Mouse (Mus musculus) spleen, embryonic (tissue): Measurements from ENCODE around the gene Lrtm2.

Experiments used
- CTCF ChIA-PET: fragments of 350-600 bp; sonication (Branson Sonifier 250); formaldehyde crosslinking; loops from one replicate; lab custom pipeline; 2022; lab: Charles Lee

The Lrtm2 gene

GRCm38 (mm10) chr6:119280761-119281160 lies 49.8 kb downstream of the Lrtm2 start:
- CTCF ChIA-PET, result no interaction called here

DNA sequence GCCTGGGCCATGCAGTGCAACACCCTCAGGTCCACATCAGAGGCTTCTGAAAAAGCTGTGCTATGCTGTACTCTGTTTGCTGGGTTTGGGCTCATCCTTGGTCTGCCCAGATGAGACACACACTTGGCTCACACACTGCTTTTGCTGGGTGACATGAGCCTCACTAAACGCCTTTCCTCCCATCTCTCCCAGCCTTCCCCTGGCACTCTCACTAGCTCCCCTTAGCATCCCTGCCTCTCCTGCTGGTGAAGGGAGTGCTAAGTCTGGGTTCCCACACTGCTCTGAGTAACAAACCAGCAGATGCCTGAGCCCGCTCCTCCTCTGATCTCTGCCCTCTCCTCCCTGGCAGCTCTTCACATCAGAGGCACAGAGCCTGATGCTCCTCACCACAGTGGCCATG lies 53.9 kb downstream of the Lrtm2 start:
- CTCF ChIA-PET, result no interaction called here
